Mouse (Mus musculus): ENCODE results near the gene Dimt1.
"Not testable (repeated sequence)": the region's sequence is repeated elsewhere in the genome, so short reads cannot be mapped to it uniquely, and the experiment has no call there.

Gene Dimt1

GRCm38 (mm10) chr13:106960557-106960956 lies 13.6 kb downstream of the Dimt1 start:
- no peak for DNase-seq (ENCODE audit: low read depth, low spot score)

DNA sequence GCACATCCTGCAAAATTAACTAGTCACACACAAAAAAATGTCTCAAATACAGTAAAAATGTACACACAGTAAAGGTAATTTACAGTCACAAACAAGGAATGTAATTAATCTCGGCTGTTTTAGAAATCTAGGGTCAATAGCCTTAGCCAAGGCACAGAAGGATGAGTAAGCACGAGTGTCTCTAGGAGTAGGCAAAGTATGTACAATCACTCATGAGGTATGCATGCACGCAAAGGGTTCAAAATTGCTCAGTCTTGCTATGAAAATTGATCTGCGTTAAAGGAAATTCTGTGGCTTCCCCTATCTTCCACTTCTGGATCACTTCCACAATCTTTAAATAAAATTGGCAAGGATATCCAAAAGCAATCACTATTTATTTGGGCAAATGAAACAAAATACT lies 14.6 kb downstream of the Dimt1 start:
- DNase-seq (ENCODE audit: low read depth, low spot score): no peak

GRCm38 (mm10) chr13:106996891-106997290 lies 50.0 kb downstream of the Dimt1 start:
- DNase-seq (ENCODE audit: low read depth, low spot score): no peak

DNA sequence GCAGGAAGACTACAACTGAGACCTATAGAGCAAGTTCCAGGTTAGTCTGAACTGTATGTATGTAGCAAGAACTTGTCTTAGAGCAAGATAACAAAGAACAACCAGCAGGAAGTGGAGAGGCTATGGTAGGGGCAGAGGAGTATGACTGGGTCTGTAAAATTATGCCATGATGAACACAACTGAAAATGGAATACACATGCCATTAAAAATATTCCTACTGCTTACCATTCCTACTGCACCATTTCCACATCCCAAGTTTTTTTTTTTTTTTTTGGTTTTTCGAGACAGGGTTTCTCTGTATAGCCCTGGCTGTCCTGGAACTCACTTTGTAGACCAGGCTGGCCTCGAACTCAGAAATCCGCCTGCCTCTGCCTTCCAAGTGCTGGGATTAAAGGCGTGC lies 50.6 kb downstream of the Dimt1 start:
- DNase-seq (ENCODE audit: low read depth, low spot score): not testable (repeated sequence)

DNA sequence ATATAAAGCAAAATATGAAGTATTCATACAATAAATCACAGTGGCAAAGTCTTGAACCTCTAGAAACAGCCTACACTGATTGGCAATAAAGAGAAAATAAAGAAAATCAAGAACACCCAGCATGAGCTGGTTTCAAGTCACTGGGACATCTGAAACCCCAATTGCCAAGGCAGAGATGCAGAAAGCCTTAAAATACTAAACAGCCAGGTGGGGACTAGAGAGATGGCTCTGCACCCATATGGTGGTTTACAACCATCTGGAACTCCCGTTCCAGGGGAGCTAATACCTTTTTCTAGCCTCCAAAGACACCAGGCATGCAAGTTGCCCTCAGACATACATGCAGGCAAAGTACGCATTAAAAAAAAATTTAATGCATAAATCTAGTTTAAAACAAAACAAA lies 51.1 kb downstream of the Dimt1 start:
- DNase-seq (ENCODE audit: low read depth, low spot score): no peak

- DNase-seq (ENCODE audit: low read depth, low spot score): no peak
Observed at GRCm38 (mm10) chr13:106998671-106999070, 51.7 kb downstream of the Dimt1 start.

DNA sequence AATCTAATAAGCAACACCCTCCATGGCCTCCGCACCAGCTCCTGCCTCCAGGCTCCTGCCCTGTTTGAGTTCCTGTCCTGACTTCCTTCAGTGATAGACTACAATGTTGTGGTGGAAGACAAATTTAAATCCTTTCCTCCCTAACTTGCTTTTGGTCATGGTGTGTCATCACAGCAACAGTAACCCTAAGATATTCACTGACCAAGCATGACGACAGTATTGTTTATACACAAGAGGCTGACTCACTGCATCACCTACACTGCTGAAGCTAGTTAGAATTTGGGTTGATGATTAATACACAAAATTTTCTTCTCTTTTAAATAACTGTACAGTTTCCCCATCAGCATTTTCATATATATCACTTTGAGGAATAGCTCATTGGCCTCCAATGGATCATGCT lies 56.3 kb downstream of the Dimt1 start:
- no peak for DNase-seq (ENCODE audit: low read depth, low spot score)

DNA sequence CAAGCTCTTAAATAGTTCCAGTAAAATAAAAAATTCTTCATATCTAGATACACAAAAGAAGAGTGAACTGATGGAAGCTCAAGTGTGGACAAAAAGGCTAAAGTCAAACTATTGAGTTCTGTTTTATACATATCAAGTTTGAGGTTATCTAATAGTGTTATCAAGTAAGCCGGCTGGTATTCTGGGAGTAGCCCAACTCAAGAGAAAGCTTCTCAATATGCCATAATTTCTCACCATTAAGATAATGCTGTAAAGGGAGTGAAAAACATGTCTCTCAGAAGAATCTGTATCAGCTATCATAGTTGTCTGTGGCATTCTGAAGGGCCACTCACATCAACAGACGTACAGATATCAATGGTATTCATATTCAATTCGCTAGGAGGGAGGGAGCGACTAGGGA lies 61.2 kb downstream of the Dimt1 start:
- no peak for DNase-seq (ENCODE audit: low read depth, low spot score)
